Mouse (Mus musculus) heart, adult 2 months (tissue): Measurements from ENCODE around the gene Psmd9.
"Not testable (repeated sequence)": the region's sequence is repeated elsewhere in the genome, so short reads cannot be mapped to it uniquely, and the experiment has no call there.

Experiments used
- CTCF ChIP-seq: fragments of 200-600 bp; IDR thresholded peaks from 2 replicates; pipeline ENCODE4 v1.8.1; 2022; ENCODE audit warnings: antibody characterized with exemption, mild to moderate bottlenecking, moderate library complexity
- POLR2A ChIP-seq: fragments of 200-500 bp; IDR thresholded peaks from 2 replicates; pipeline ENCODE4 v1.6.1; 2011; ENCODE audit warnings: mild to moderate bottlenecking, low read depth, low read length, control low read depth; ENCODE audit not compliant: insufficient read depth

DNA sequence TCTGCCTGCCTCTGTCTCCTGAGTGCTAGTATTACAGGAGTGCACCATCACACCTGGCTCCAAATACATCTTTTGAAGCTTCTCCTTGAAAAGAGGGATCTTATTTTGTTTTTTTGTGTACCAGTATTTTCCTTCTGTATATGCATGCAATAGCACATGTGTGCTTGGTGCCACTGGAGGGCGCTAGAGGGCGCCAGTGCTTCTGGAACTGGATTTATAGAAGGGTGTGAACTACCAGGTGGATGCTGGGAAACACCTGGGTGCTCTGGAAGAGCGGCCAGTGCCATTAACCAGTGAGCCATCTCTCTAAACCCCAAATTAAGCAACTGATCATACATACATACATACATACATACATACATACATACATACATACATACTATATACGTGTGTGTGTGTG lies 33.6 kb downstream of the Psmd9 start:
- TF ChIP-seq CTCF, POLR2A: not testable (repeated sequence)
